Mouse (Mus musculus): ENCODE measurements around the gene Sntb2. TPM values are rescaled to one million over a fixed set of nuclear protein-coding genes. Genes with fewer than 3 reads are reported as not detected.
A peak's percentile ranks its signal among the peaks of the same experiment; 100 is the strongest.

The Sntb2 gene
- polyA plus RNA-seq, 2 experiments = 0.68 to 0.88 TPM

DNA sequence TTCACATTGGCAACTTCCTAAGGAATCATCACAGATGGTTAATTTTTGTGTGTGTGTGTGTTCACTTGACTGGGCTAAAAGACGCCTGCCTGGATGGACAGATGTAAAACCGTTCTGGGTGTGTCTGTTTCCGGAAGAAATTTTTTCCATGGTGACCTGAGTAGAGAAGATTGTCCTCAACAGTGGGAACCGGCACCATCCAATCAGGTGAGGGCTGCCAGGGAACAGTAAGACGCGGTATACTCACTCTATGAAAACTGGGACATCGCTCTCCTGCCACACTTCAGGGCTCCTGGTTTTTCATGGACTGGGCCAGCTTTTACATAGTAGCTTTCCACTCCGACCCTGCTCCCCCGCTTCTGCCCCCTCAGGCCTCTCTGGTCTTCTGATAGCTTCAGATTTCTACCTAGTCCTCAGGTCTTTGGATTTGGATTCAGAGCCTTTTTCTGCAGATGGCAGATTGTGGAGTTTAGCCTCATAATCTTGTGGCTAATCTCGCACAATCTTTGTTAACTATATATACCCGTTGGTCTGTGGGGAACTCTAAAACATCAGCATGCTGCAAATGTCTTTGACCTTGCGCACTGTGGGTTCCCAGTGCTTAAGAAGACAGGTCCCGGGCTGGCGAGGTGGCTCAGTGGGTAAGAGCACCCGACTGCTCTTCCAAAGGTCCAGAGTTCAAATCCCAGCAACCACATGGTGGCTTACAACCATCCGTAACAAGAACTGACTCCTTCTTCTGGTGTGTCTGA is 1.1 kb upstream of the Sntb2 start:
- peaks cover 33% of the 10 kb centered on the region for H3K27me3 ChIP-seq (ENCODE audit: control insufficient read depth, insufficient read depth, low read length)
- no peaks in the 10 kb centered on the region for H3K36me3 ChIP-seq (replicated peaks; ENCODE audit: control insufficient read depth, insufficient read depth, low read depth)
- no peaks in the 10 kb centered on the region for H3K9me3 ChIP-seq (ENCODE audit: control insufficient read depth, low read length)
- TF ChIP-seq CTCF (IDR thresholded peaks at IDR 0.05; ENCODE audit: low read depth) (no peak), EP300 (IDR thresholded peaks at IDR 0.05; ENCODE audit: low read depth) (no peak)
- no peak overlapping the region for H3K9ac ChIP-seq (replicated peaks)
- H3K4me2 ChIP-seq (ENCODE audit: low read depth) = no peak overlapping the region
- peaks cover 0 to 5% of the 10 kb centered on the region in 2 experiments; a peak in 2 of 4 replicates for H3K4me1 ChIP-seq (replicated peaks; ENCODE audit: control insufficient read depth in 2 of 2, insufficient read depth in 2 of 2, low read length in 1 of 2)
- DNase-seq (ENCODE audit: low read depth in 3 of 3, low spot score in 3 of 3) = no peak
- WGBS (ENCODE audit: insufficient replicate concordance) = 65% methylated on average over 15 of the region's 16 CpGs
- H3K4me3 ChIP-seq (ENCODE audit: insufficient read depth in 1 of 2, low read depth in 2 of 2, low read length in 2 of 2) = no peak overlapping the region
- no peak overlapping the region for H3K27ac ChIP-seq
- ATAC-seq (ENCODE audit: insufficient read depth) = no peak

DNA sequence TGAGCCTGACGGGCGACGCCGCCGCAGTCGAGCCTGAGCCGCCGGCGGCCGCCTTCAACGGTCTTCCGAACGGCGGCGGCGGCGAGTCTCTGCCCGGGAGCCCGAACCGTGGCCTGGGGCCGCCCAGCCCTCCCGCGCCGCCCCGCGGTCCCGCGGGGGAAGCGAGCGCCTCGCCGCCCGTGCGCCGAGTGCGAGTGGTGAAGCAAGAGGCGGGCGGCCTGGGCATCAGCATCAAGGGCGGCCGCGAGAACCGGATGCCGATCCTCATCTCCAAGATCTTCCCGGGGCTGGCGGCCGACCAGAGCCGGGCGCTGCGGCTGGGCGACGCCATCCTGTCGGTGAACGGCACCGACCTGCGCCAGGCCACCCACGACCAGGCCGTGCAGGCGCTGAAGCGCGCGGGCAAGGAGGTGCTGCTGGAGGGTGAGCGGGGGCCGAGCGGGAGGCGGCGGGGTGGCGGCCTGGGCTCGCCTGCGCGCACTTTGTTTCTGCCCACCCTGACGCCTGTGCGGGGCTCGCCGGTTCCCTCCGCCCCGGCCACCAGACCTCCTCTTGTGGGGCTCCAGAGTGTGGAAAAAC is 438 bp downstream of the Sntb2 start:
- DNase-seq (ENCODE audit: low read depth in 3 of 3, low spot score in 3 of 3) (no peak), ATAC-seq (ENCODE audit: insufficient read depth) (peak; percentile 63)
- Histone ChIP-seq H3K27me3 (ENCODE audit: control insufficient read depth, insufficient read depth, low read length) (peaks cover 33% of the 10 kb centered on the region), H3K4me2 (ENCODE audit: low read depth) (peak overlapping the region; percentile 84), H3K4me3 (ENCODE audit: insufficient read depth in 1 of 2, low read depth in 2 of 2, low read length in 2 of 2) (peak overlapping the region; percentile 55 to 65), H3K9ac (replicated peaks) (peak overlapping the region; percentile 50), H3K27ac (no peak overlapping the region), H3K36me3 (replicated peaks; ENCODE audit: control insufficient read depth, insufficient read depth, low read depth) (no peaks in the 10 kb centered on the region), H3K4me1 (replicated peaks; ENCODE audit: control insufficient read depth in 2 of 2, insufficient read depth in 2 of 2, low read length in 1 of 2) (peaks cover 0 to 5% of the 10 kb centered on the region in 2 experiments; a peak in 2 of 4 replicates), H3K9me3 (ENCODE audit: control insufficient read depth, low read length) (no peaks in the 10 kb centered on the region)
- under 1% methylated on average over 74 of the region's 76 CpGs for WGBS (ENCODE audit: insufficient replicate concordance)
- TF ChIP-seq CTCF (IDR thresholded peaks at IDR 0.05; ENCODE audit: low read depth) (no peak), EP300 (IDR thresholded peaks at IDR 0.05; ENCODE audit: low read depth) (no peak)

DNA sequence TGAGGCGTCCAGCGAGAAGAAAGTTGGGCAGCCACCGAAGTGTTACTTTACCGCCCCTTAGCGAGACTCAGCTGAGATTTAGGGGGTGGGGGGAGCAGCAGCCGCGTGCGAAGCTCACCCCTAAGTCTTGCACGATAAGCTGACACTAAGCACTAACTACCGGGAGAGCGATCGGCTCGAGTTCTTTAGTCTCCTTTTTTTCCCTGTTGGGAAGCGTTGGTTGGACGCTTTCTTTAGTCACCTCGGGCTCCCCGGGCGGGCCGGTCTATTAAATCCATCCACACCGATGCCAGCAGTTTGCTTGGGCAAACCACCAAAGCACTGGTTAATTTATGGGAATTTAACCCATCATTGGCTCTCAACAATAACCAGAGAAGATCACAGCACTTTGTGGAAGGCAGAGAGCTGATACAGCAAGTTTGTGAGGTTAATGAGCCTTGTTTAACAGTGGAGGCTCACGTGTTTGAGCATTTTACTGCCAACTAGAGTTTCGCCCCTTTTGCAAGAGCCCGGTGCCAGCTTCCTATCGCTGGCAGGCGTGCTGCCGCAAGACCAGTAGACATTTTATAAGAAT is 1.0 kb downstream of the Sntb2 start:
- Histone ChIP-seq H3K27ac (no peak overlapping the region), H3K4me2 (ENCODE audit: low read depth) (peak overlapping the region; percentile 84), H3K36me3 (replicated peaks; ENCODE audit: control insufficient read depth, insufficient read depth, low read depth) (no peaks in the 10 kb centered on the region), H3K4me1 (replicated peaks; ENCODE audit: control insufficient read depth in 2 of 2, insufficient read depth in 2 of 2, low read length in 1 of 2) (peaks cover 0 to 5% of the 10 kb centered on the region in 2 experiments; a peak in 2 of 4 replicates), H3K9ac (replicated peaks) (peak overlapping the region; percentile 12; the same call in 1 of the 2 replicates), H3K4me3 (ENCODE audit: insufficient read depth in 1 of 2, low read depth in 2 of 2, low read length in 2 of 2) (peak overlapping the region; percentile 55 to 65), H3K9me3 (ENCODE audit: control insufficient read depth, low read length) (no peaks in the 10 kb centered on the region), H3K27me3 (ENCODE audit: control insufficient read depth, insufficient read depth, low read length) (peaks cover 33% of the 10 kb centered on the region)
- no peak for ATAC-seq (ENCODE audit: insufficient read depth)
- DNase-seq (ENCODE audit: low read depth in 3 of 3, low spot score in 3 of 3) = no peak
- 2% methylated on average over 26 of the region's 26 CpGs for WGBS (ENCODE audit: insufficient replicate concordance)
- no peak for TF ChIP-seq CTCF (IDR thresholded peaks at IDR 0.05; ENCODE audit: low read depth)
- no peak for TF ChIP-seq EP300 (IDR thresholded peaks at IDR 0.05; ENCODE audit: low read depth)

DNA sequence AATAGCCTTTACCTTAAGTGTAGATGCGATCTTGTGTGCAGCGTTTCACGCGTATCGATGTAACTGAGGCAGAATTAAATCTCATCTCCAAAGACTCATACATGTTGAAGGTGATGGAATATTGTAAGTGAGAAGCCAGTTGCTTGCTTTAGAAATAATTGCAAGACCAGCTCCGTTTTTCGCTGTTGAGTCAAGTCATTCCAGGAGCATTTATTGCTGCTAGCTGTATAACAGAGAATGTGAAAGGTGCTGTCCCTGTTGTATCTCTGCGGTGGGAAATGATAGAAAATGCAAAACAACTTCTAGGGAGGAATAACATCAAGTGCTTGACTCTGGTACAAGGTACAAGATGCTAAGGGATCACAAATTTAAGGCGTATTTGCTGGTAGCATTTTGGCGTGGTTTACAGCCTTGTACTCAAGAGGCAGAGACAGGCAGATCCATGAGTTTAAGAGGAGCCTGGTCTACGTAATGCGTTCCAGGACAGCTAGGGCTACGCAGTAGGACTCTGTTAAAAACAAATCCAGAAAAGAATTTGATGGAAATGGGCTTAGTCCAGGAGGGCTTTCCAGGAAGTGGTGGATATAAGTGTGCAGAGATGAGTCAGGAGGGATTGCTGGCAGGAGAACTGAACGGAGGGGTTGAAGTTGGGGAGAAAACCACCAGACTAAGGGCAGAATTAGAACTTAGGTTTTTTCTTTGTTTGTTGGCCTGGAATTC is 1.7 kb downstream of the Sntb2 start:
- WGBS (ENCODE audit: insufficient replicate concordance) = 51% methylated on average over 14 of the region's 14 CpGs
- Histone ChIP-seq H3K4me2 (ENCODE audit: low read depth) (peak overlapping the region; percentile 84), H3K4me1 (replicated peaks; ENCODE audit: control insufficient read depth in 2 of 2, insufficient read depth in 2 of 2, low read length in 1 of 2) (peaks cover 0 to 5% of the 10 kb centered on the region in 2 experiments; a peak in 2 of 4 replicates), H3K9me3 (ENCODE audit: control insufficient read depth, low read length) (no peaks in the 10 kb centered on the region), H3K36me3 (replicated peaks; ENCODE audit: control insufficient read depth, insufficient read depth, low read depth) (no peaks in the 10 kb centered on the region), H3K4me3 (ENCODE audit: insufficient read depth in 1 of 2, low read depth in 2 of 2, low read length in 2 of 2) (peak overlapping the region; percentile 55 to 65; a peak in 3 of 4 replicates), H3K9ac (replicated peaks) (no peak overlapping the region), H3K27ac (no peak overlapping the region), H3K27me3 (ENCODE audit: control insufficient read depth, insufficient read depth, low read length) (peaks cover 33% of the 10 kb centered on the region)
- ATAC-seq (ENCODE audit: insufficient read depth) = no peak
- DNase-seq (ENCODE audit: low read depth in 3 of 3, low spot score in 3 of 3) = no peak
- TF ChIP-seq EP300 (IDR thresholded peaks at IDR 0.05; ENCODE audit: low read depth) (no peak), CTCF (IDR thresholded peaks at IDR 0.05; ENCODE audit: low read depth) (no peak)
